Mouse (Mus musculus) intestine, embryonic 14.5 days (tissue): Measurements from ENCODE around the gene Fbxo39. TPM values are rescaled to one million over a fixed set of nuclear protein-coding genes. Genes with fewer than 3 reads are reported as not detected.

Experiments
- ATAC-seq: fragments of 200-750 bp; cut with Nextera tagmentation; replicated peaks from 2 replicates; pipeline ENCODE4 v1.8.0; 2017; ENCODE audit warnings: low read depth, moderate number of reproducible peaks, moderate TSS enrichment, moderate library complexity; ENCODE audit not compliant: low FRiP score, low TSS enrichment
- DNase-seq: peaks from one replicate; pipeline ENCODE4 v3.0.0-alpha.2; 2018; ENCODE audit warnings: low spot score
- H3K27ac ChIP-seq: fragments of 300-500 bp; sonication (generic); 2 replicates; pipeline ENCODE4 v1.5.1; 2014; ENCODE audit warnings: low read depth, mild to moderate bottlenecking, control low read depth
- H3K27me3 ChIP-seq: fragments of 300-500 bp; sonication (generic); replicated peaks from 2 replicates; pipeline ENCODE4 v1.6.1; 2014; ENCODE audit warnings: low read length, control low read depth; ENCODE audit not compliant: control insufficient read depth, insufficient read depth
- H3K36me3 ChIP-seq: fragments of 300-500 bp; sonication (generic); 2 replicates; pipeline ENCODE4 v1.6.1; 2014; ENCODE audit warnings: low read length, control low read depth; ENCODE audit not compliant: control insufficient read depth, insufficient read depth
- H3K4me1 ChIP-seq: fragments of 300-500 bp; sonication (generic); replicated peaks from 2 replicates; pipeline ENCODE4 v1.6.1; 2014; ENCODE audit warnings: low read length, control low read depth, mixed read lengths; ENCODE audit not compliant: control insufficient read depth, insufficient read depth
- H3K4me2 ChIP-seq: fragments of 300-500 bp; sonication (generic); 2 replicates; pipeline ENCODE4 v1.6.1; 2014; ENCODE audit warnings: low read length
- H3K4me3 ChIP-seq: fragments of 300-500 bp; sonication (generic); 2 replicates; pipeline ENCODE4 v1.5.1; 2014; ENCODE audit warnings: low read depth, low read length, control low read depth, mixed read lengths
- H3K9ac ChIP-seq: fragments of 300-500 bp; sonication (generic); 2 replicates; pipeline ENCODE4 v1.6.1; 2014; ENCODE audit warnings: mild to moderate bottlenecking, low read length
- H3K9me3 ChIP-seq: fragments of 300-500 bp; sonication (generic); 2 replicates; pipeline ENCODE4 v1.6.1; 2016; ENCODE audit warnings: low read length, control low read depth; ENCODE audit not compliant: control insufficient read depth
- WGBS: fragments of 180-500 bp; shearing (Covaris S2); extraction: QIAGEN DNeasy Blood & Tissue Kit; methylation state at CpG from one replicate; pipeline ENCODE4 v1.1.7; 2014; 5-methylcytosine and 5-hydroxymethylcytosine counted together
- polyA plus RNA-seq: library from polyadenylated mRNA; unstranded; fragments of >200 nt; fragmentation: Nextera tagmentation; extraction: Ambion mirVana; gene quantifications from 2 replicates; pipeline ENCODE4 v1.2.1, GENCODE M21; 2014

Gene Fbxo39
- polyA plus RNA-seq, 1 experiment from 2014 or later, result not detected

DNA sequence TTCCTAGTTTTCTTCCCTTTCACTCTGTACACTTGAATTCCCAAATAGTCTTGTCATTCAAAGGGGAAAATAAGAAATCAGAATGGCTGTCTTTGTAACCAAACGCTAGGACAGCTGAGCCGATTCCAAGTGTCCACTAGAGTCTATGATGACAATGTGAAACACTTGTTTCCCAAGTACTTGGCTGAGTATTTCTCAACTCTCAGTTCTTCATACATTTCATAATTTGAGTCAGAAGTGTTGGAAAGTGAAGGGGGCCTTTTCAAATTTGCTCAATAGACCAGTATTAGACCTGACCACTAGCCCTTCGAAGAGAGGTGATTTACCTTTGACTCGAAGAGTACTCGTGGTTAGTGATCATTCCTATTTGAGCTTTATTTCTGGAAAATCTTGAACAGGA, 50.3 kb downstream of the Fbxo39 start:
- no peak overlapping the region for H3K4me2 ChIP-seq
- 94% methylated on average over 5 of the region's 5 CpGs for WGBS

DNA sequence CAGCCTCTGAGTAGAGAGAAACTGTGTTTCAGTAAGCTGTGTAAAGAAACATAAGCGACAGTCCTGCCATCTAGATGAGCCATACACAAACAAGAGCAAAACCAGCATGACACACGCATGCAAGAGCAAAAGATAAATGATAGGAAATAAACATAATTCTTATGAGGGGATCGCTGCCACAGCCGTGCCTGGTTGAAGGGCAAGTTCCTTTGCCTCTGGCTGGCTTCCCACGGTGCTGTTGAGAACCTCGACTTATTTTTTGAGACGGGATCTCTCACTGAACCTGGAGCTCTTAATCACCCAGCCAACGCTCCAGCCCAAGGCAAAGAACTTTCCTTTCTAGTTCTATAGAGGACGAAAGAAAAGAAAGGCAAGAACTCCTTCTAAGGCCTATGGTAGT, 51.9 kb downstream of the Fbxo39 start:
- Histone ChIP-seq H3K9me3 (no peaks in the 10 kb centered on the region), H3K36me3 (no peaks in the 10 kb centered on the region)
- 70% methylated on average over 9 of the region's 9 CpGs for WGBS

More for the DNA sequence above, 50.3 kb downstream of the Fbxo39 start:
- H3K27ac ChIP-seq, result no peak overlapping the region
- DNase-seq (no peak), ATAC-seq (no peak)
- H3K4me1 ChIP-seq, result no peaks in the 10 kb centered on the region
- H3K9ac ChIP-seq, result no peak overlapping the region
- no peaks in the 10 kb centered on the region for H3K36me3 ChIP-seq
- H3K27me3 ChIP-seq, result no peaks in the 10 kb centered on the region
- no peaks in the 10 kb centered on the region for H3K9me3 ChIP-seq
- no peak overlapping the region for H3K4me3 ChIP-seq

DNA sequence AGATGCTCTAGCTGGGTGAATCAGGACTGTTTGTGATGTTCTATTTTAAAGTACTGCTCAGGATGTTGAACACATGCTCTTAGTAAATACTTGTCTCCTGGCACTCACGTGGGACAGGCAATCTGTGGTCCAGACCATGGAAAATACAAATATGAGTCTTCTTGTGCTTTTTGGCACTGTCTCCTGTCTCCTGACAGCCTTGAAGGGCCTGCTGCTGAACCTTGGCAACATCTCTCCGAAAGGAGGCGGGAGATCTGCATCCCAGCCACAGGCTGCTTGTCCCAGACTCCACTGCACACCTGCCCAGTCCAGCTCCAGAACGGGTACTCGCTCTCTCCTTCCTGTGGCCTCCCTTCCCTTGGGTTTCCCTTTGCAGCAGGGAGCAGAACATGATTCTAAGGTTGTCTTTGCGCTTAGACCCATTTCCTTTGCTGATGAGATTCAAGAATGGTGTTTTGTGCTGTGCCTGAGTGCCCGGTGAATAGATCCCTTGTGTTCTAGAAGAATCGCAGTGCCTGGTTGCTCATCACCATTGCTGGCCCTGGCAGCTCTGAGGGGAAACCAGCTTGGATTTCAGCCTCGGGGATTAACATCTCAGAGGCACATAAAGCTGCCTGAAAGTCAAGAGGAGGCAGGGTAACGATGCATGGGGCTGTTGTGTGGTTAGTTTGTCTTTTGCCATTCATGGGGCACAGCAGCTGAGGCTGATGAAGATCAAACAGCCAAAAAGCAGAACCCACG, 53.9 kb downstream of the Fbxo39 start:
- no peak for ATAC-seq

More for the DNA sequence above, 51.9 kb downstream of the Fbxo39 start:
- DNase-seq, result no peak
- H3K9ac ChIP-seq, result no peak overlapping the region
- no peak overlapping the region for H3K27ac ChIP-seq
- no peak for ATAC-seq
- H3K4me2 ChIP-seq, result no peak overlapping the region
- no peaks in the 10 kb centered on the region for H3K27me3 ChIP-seq
- H3K4me1 ChIP-seq, result no peaks in the 10 kb centered on the region
- no peak overlapping the region for H3K4me3 ChIP-seq

More for the DNA sequence above, 53.9 kb downstream of the Fbxo39 start:
- Histone ChIP-seq H3K36me3 (no peaks in the 10 kb centered on the region), H3K9ac (no peak overlapping the region), H3K4me3 (no peak overlapping the region), H3K27ac (no peak overlapping the region), H3K4me1 (no peaks in the 10 kb centered on the region), H3K9me3 (no peaks in the 10 kb centered on the region), H3K4me2 (no peak overlapping the region), H3K27me3 (no peaks in the 10 kb centered on the region)
- DNase-seq, result no peak
- WGBS, result 66% methylated on average over 11 of the region's 11 CpGs

Other genes with a start within 250 kb of the Fbxo39 start
- 1.4 TPM in 2 replicates for gene Pitpnm3, start 178.7 kb upstream of the Fbxo39 start, polyA plus RNA-seq
- gene Gm43951, start 107.6 kb upstream of the Fbxo39 start, polyA plus RNA-seq, result 0.08 and 0.09 TPM in 2 replicates
- 11.0 and 13.9 TPM in 2 replicates for gene 4933427D14Rik, start 107.0 kb upstream of the Fbxo39 start, polyA plus RNA-seq
- 256 and 268 TPM in 2 replicates for gene Txndc17, start 106.9 kb upstream of the Fbxo39 start, polyA plus RNA-seq
- gene Med31, start 98.9 kb upstream of the Fbxo39 start, polyA plus RNA-seq, result 37.3 and 38.0 TPM in 2 replicates
- gene Slc13a5, start 47.2 kb upstream of the Fbxo39 start, polyA plus RNA-seq, result 0.24 and 0.47 TPM in 2 replicates
- 3.0 and 3.4 TPM in 2 replicates for gene Xaf1, start 12.8 kb upstream of the Fbxo39 start, polyA plus RNA-seq
- gene Tekt1, start 48.0 kb downstream of the Fbxo39 start, polyA plus RNA-seq, result 0.58 and 0.81 TPM in 2 replicates
- 26.2 and 34.5 TPM in 2 replicates for gene Smtnl2, start 97.3 kb downstream of the Fbxo39 start, polyA plus RNA-seq
- 6.7 and 7.0 TPM in 2 replicates for gene Ggt6, start 121.1 kb downstream of the Fbxo39 start, polyA plus RNA-seq
- gene Mybbp1a, start 126.9 kb downstream of the Fbxo39 start, polyA plus RNA-seq, result 173 and 184 TPM in 2 replicates
- 2.2 and 4.3 TPM in 2 replicates for gene Spns2, start 175.5 kb downstream of the Fbxo39 start, polyA plus RNA-seq
- gene Spns3, start 236.1 kb downstream of the Fbxo39 start, polyA plus RNA-seq, result 0.15 and 0.30 TPM in 2 replicates